ENCODE assay signal across 8 mouse cellular contexts in the genomic region with DNA sequence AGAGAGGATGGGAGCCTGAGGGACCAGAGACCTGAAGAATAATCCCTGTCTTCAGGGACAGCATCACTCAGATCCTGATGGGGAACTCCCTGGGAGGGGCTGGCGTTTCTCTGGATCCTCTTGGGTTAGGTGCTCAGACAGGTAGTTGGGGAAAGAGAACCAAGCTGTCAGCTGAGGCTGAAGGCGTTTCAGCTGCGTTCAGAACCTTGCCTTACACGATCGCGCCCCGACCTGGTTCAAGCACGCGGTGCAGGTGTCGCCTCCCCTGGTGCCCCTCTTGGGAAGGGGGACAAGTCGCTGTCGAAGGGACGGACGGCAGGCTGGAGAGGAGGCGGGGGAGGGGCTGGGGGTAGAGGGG. TPM values are rescaled to one million over a fixed set of nuclear protein-coding genes. Genes with fewer than 3 reads are reported as not detected.
DNase-seq lines count a peak whose midpoint lies in the region; ATAC-seq lines count a peak whose summit lies in the region.

No protein-coding gene starts in this region.

- peaks cover 7% of the 10 kb centered on the region; the same call in 1 of the 2 replicates for H3K4me1 ChIP-seq in neural tube, embryonic 11.5 days (ENCODE audit: control insufficient read depth, insufficient read depth, low read length)
- H3K4me1 ChIP-seq in limb, embryonic 15.5 days, result peaks cover 34% of the 10 kb centered on the region

- peak; percentile 55 for DNase-seq in embryo, embryonic 10.5 days (ENCODE audit: low spot score)
- no peak for DNase-seq in embryo, embryonic 9.5 days (ENCODE audit: extremely low spot score)
- DNase-seq in neural tube, embryonic 11.5 days (ENCODE audit: low spot score), result no peak
- no peak for DNase-seq in neural tube, embryonic 10.5 days (ENCODE audit: extremely low spot score, low spot score)
- DNase-seq in ovary, postnatal 10 days (ENCODE audit: low spot score), result no peak
- DNase-seq in frontal cortex, postnatal 14 days (ENCODE audit: low spot score in 2 of 2), result no peak
- DNase-seq in layer of hippocampus, adult 9-11 months, result no peak

- H3K4me2 ChIP-seq in neural tube, embryonic 11.5 days (ENCODE audit: low read depth), result peak overlapping the region; percentile 86
- peak overlapping the region; percentile 93 for H3K4me2 ChIP-seq in limb, embryonic 15.5 days

- no peak overlapping the region for H3K27ac ChIP-seq in neural tube, embryonic 11.5 days (ENCODE audit: low read depth, low read length)
- no peak overlapping the region for H3K27ac ChIP-seq in limb, embryonic 15.5 days

- H3K4me3 ChIP-seq in neural tube, embryonic 11.5 days (ENCODE audit: low read depth, low read length), result peak overlapping the region; percentile 45
- H3K4me3 ChIP-seq in limb, embryonic 15.5 days, result peak overlapping the region; percentile 56

- 2% methylated on average over 13 of the region's 15 CpGs for WGBS in neural tube, embryonic 11.5 days
- WGBS in limb, embryonic 15.5 days, result 0% methylated on average over 11 of the region's 15 CpGs

- ATAC-seq in neural tube, embryonic 11.5 days (ENCODE audit: insufficient read depth, low FRiP score, low TSS enrichment), result peak; percentile 16
- ATAC-seq in limb, embryonic 15.5 days (ENCODE audit: insufficient number of reproducible peaks, low FRiP score, low TSS enrichment, low read depth), result no peak

- peak overlapping the region; percentile 65 for H3K9ac ChIP-seq in neural tube, embryonic 11.5 days (ENCODE audit: low read length)
- H3K9ac ChIP-seq in limb, embryonic 15.5 days, result 0 out of 2 replicates have a peak overlapping the region, but pooled peaks have one; percentile 35

- H3K9me3 ChIP-seq in neural tube, embryonic 11.5 days (ENCODE audit: control insufficient read depth, low read length), result no peaks in the 10 kb centered on the region
- no peaks in the 10 kb centered on the region for H3K9me3 ChIP-seq in limb, embryonic 15.5 days

- H3K36me3 ChIP-seq in neural tube, embryonic 11.5 days (ENCODE audit: control insufficient read depth, insufficient read depth, low read length), result no peaks in the 10 kb centered on the region
- H3K36me3 ChIP-seq in limb, embryonic 15.5 days, result no peaks in the 10 kb centered on the region

- peaks cover 25% of the 10 kb centered on the region for H3K27me3 ChIP-seq in neural tube, embryonic 11.5 days (ENCODE audit: control insufficient read depth, insufficient read depth, low read length)
- H3K27me3 ChIP-seq in limb, embryonic 15.5 days, result peaks cover 60% of the 10 kb centered on the region

RNA-seq across cellular contexts. Expression of gene Tmem200c, which starts 10.2 kb away (rescaled TPM):
- polyA plus RNA-seq in neural tube, embryonic 11.5 days (2014; fragmentation: Nextera tagmentation; extraction: Ambion mirVana), result 1.1 and 2.2 TPM in 2 replicates
- polyA plus RNA-seq in limb, embryonic 15.5 days (2015; fragmentation: Nextera tagmentation; extraction: Ambion mirVana), result 0.60 and 0.65 TPM in 2 replicates
